Mouse (Mus musculus) right cerebral cortex, postnatal 10 days (tissue): ENCODE data around the gene Clic3.

Experiments
- DNase-seq, 2 experiments: peaks; one replicate each; pipeline ENCODE4 v3.0.0; 2021; ENCODE audit warnings: low spot score in 2 of 2

Gene Clic3

GRCm38 (mm10) chr2:25480541-25480940 lies 23.9 kb downstream of the Clic3 start:
- no peak for DNase-seq

- DNase-seq, result no peak
Measured at GRCm38 (mm10) chr2:25482969-25483368, 26.3 kb downstream of the Clic3 start.

- DNase-seq, result no peak
Measured at GRCm38 (mm10) chr2:25484901-25485647, 28.4 kb downstream of the Clic3 start.

DNA sequence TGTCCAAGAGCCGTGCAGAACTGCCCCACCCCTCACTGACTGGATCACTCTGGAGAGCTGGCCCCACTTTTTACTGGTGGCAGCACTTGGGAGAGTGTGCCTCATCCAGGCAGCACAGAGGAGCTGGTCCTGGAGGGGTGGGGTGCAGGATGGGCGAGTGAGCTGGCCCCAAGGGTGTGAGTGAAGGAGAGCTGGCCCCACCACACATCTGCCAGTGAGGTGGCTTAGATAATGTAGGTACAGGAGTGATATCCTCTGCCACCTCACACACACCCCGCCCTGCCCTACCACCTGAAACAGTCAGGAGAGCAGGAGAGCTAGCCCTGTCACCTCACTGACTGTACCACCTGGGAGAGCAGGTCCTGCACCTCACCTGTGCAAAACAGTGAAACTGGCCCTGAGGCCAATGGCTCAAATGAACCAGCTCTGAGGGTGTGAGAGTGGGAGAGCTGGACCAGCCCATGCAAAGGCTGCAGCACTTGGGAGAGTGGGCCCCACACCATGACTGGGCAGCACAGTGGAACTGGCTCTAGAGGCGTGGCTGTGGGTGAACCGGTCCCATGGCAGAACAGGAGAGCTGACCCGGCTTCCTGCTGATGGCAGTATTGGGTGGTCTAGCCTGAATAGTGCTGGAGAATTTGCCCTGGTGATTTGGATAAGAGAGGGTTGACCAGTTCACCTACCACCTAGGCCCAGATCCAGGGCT lies 31.5 kb downstream of the Clic3 start:
- DNase-seq, result no peak

DNA sequence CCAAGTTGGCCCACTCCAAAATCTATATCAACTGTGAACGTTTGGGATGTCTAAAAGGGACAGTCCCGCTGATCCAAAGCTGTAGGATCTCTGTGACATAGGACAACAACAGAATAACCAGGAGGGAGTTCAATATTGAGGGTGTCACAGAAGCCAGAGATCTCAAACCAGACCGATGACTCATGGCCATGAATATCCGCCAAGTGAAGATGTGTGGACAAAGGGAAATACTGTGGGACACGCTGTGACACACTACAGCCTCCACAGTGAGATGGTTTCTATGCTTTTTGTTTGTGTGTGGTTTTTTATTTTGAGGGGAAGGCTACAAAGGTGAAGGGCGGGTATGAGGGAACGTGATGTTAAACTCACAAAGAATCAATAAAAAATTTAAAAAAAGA lies 32.0 kb downstream of the Clic3 start:
- DNase-seq, result no peak

DNA sequence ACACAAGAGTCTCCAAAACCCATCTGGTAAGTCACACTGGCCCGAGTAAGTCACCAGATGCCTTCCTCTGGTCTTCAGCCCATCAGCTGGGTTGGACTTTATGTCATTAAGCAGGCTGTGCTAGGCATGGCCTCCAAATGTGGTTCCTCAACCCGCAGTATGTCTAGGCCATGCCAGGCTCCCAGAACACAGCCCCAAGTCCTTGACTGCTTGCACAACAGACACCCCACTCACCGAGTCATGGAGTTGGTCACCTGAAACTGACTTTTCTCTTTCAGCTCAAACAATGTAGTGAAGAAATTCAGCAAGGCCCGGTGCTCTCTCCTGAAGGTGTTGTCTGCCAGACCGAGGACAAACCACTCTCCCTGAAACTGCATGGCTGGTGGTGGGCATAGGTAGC lies 36.4 kb downstream of the Clic3 start:
- no peak for DNase-seq

- no peak for DNase-seq
Measured at GRCm38 (mm10) chr2:25493476-25493961, 36.9 kb downstream of the Clic3 start, which contains the start of gene Lcn12. Gene Lcn12 (minus strand): TSS chr2:25493911.

GRCm38 (mm10) chr2:25496462-25496861 lies 39.8 kb downstream of the Clic3 start:
- no peak for DNase-seq

GRCm38 (mm10) chr2:25497846-25498575 lies 41.4 kb downstream of the Clic3 start:
- no peak for DNase-seq

- peak in 1 of 2 experiments; percentile 33 for DNase-seq
Measured at GRCm38 (mm10) chr2:25498622-25499478, 42.2 kb downstream of the Clic3 start.

DNA sequence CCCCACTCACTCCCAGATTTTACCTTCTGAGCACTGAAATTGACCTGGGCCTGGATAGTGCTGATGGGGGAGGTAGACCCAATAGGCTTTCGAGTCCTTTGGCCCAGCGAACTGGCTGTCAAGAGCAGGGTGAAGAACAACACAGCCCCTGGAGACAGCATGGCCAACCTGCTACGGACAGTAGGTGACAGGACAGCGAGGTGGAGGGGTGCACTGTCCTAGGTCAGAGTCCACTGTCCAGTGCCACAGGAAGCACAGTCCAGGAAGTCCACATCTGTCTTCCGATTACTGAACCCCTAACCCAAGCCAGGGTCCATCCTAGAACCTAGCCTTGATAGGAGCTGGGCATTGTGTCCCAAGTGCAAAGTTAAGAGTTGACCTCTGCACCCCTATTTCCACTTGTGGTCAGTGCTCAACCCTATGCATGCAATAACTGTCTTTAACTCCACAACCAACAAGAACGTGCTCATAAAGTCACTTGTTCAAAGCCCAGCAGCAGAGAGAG lies 43.5 kb downstream of the Clic3 start:
- DNase-seq, result peak; percentile 28 to 44

GRCm38 (mm10) chr2:25500576-25501405 lies 44.2 kb downstream of the Clic3 start, which contains the start of gene Fbxw5:
Gene Fbxw5 (plus strand): TSS chr2:25500750.
- DNase-seq, result peak; percentile 92 to 93

GRCm38 (mm10) chr2:25501593-25502486 lies 45.2 kb downstream of the Clic3 start, which contains the start of gene C8g:
Gene C8g (minus strand): TSS chr2:25501719.
- peak; percentile 51 to 53 for DNase-seq

DNA sequence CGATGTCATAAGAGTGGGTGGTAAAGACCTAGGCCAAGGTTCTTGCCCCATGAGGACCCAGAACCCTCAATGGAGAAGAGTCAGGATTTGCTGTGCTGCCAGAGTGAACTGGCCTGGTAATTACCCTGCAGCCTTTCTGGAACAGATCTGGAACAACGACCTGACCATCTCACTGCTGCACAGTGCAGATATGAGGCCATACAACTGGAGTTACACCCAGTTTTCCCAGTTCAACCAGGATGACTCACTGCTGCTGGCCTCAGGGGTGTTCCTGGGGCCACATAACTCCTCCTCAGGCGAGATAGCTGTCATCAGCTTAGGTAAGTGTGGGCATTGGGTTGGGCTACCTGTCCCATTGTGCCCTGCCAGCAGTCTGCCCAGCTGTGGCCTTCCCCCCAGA lies 46.1 kb downstream of the Clic3 start:
- DNase-seq, result no peak

GRCm38 (mm10) chr2:25504538-25504937 lies 47.9 kb downstream of the Clic3 start:
- no peak for DNase-seq

DNA sequence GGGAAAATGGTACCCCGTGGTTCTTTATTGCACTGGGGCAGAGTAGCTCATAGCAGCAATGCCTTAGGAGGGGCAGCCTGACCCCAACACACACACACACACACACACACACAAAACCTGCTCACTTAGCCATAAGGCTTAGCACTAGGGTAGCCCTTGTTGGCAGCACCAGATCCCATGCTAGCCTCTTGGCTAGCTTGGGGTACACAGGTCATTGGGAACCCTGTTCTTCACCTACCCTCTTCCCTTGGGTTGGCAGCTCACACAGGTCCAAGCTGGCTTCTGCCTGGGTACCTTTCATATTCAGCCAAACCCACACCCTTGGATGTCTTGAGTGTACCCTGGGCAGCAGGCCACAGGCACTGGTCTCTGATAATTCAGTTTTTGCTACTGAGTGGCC lies 48.4 kb downstream of the Clic3 start:
- DNase-seq, result no peak

- DNase-seq, result no peak
Measured at GRCm38 (mm10) chr2:25505860-25506259, 49.2 kb downstream of the Clic3 start.

DNA sequence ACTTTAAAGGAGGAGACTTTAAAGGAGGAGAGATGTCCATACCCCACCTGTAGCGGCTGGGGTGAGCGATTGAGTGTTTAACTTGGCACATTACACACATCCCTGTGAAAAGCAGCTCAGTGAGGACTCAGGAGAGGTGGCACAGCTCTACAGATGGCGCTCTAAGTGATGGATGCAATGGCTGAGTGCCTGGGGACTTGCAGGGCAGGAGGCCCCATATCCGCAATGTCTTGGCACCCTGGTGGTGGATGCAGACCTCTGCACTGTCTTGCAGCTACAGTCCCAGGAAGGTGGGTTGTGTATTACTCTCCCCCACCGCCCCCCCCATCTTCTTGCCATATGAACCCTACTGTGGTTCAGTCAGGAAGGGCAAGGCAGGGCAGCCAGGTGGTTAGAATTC lies 50.3 kb downstream of the Clic3 start:
- no peak for DNase-seq
